Mouse (Mus musculus): ENCODE measurements around the gene Nrp1. TPM values are rescaled to one million over a fixed set of nuclear protein-coding genes. Genes with fewer than 3 reads are reported as not detected.
A peak's percentile ranks its signal among the peaks of the same experiment; 100 is the strongest.

The Nrp1 gene
- polyA plus RNA-seq, 1 experiment from 2014 or later = 132 TPM

- no peak for ATAC-seq
- no peaks in the 10 kb centered on the region for H3K27me3 ChIP-seq
- DNase-seq (ENCODE audit: low read depth, low spot score) = no peak
- TF ChIP-seq CTCF (IDR thresholded peaks at IDR 0.05) = peak; percentile 85
- POLR2A ChIA-PET = interaction anchor here (0.6 to 0.7 kb wide), 2 partner anchors 66 to 542 kb away, joined by 3 read pairs; no protein-coding TSS in a partner anchor
- CTCF ChIA-PET = interaction anchor here (1.2 to 1.3 kb wide), 2 partner anchors 41 to 127 kb away, joined by 4 to 5 read pairs; no protein-coding TSS in a partner anchor
- in situ Hi-C loops (cut with MboI; ENCODE audit: low pct_unique_long_range_greater_than_20kb) = loop anchor here (5.0 to 10.0 kb wide), 7 partner anchors 129 to 1297 kb away; no protein-coding TSS in a partner anchor
Measured at GRCm38 (mm10) chr8:128491126-128492067, 133.0 kb downstream of the Nrp1 start.

- H3K27me3 ChIP-seq = no peaks in the 10 kb centered on the region
- DNase-seq (ENCODE audit: low read depth, low spot score) (no peak), ATAC-seq (no peak)
- CTCF ChIA-PET = no interaction called here
- in situ Hi-C loops (cut with MboI; ENCODE audit: low pct_unique_long_range_greater_than_20kb) = loop anchor here (5.0 to 10.0 kb wide), 7 partner anchors 132 to 1299 kb away; no protein-coding TSS in a partner anchor
- TF ChIP-seq CTCF (IDR thresholded peaks at IDR 0.05) = no peak
- POLR2A ChIA-PET = no interaction called here
Measured at GRCm38 (mm10) chr8:128493801-128494200, 135.4 kb downstream of the Nrp1 start.

- TF ChIP-seq CTCF (IDR thresholded peaks at IDR 0.05) = no peak
- in situ Hi-C loops (cut with MboI; ENCODE audit: low pct_unique_long_range_greater_than_20kb) = loop anchor here (10.0 kb wide), 2 partner anchors 914 to 1304 kb away; no protein-coding TSS in a partner anchor
- ATAC-seq (no peak), DNase-seq (ENCODE audit: low read depth, low spot score) (no peak)
- H3K27me3 ChIP-seq = no peaks in the 10 kb centered on the region
- CTCF ChIA-PET = interaction anchor here (1.0 kb wide), 1 partner anchor 9 kb away, joined by 5 read pairs; no protein-coding TSS in a partner anchor
- POLR2A ChIA-PET = no interaction called here
Measured at GRCm38 (mm10) chr8:128498836-128499235, 140.4 kb downstream of the Nrp1 start.

GRCm38 (mm10) chr8:128504136-128504829 lies 145.9 kb downstream of the Nrp1 start:
- DNase-seq (ENCODE audit: low read depth, low spot score) (no peak), ATAC-seq (no peak)
- CTCF ChIA-PET = no interaction called here
- POLR2A ChIA-PET = no interaction called here
- in situ Hi-C loops (cut with MboI; ENCODE audit: low pct_unique_long_range_greater_than_20kb) = no loop called here
- no peak for TF ChIP-seq CTCF (IDR thresholded peaks at IDR 0.05)
- H3K27me3 ChIP-seq = no peaks in the 10 kb centered on the region

- H3K27me3 ChIP-seq = no peaks in the 10 kb centered on the region
- ATAC-seq (no peak), DNase-seq (ENCODE audit: low read depth, low spot score) (no peak)
- POLR2A ChIA-PET = no interaction called here
- CTCF ChIA-PET = no interaction called here
- in situ Hi-C loops (cut with MboI; ENCODE audit: low pct_unique_long_range_greater_than_20kb) = no loop called here
- TF ChIP-seq CTCF (IDR thresholded peaks at IDR 0.05) = no peak
Measured at GRCm38 (mm10) chr8:128505866-128506265, 147.5 kb downstream of the Nrp1 start.

- TF ChIP-seq CTCF (IDR thresholded peaks at IDR 0.05) = no peak
- no peak for ATAC-seq
- DNase-seq (ENCODE audit: low read depth, low spot score) = no peak
- POLR2A ChIA-PET = no interaction called here
- CTCF ChIA-PET = interaction anchor here (1.1 to 3.0 kb wide), 4 partner anchors 9 to 68 kb away, joined by 3 to 11 read pairs (median 4); no protein-coding TSS in a partner anchor
- in situ Hi-C loops (cut with MboI; ENCODE audit: low pct_unique_long_range_greater_than_20kb) = no loop called here
- H3K27me3 ChIP-seq = no peaks in the 10 kb centered on the region
Measured at GRCm38 (mm10) chr8:128508723-128509122, 150.3 kb downstream of the Nrp1 start.

- POLR2A ChIA-PET = no interaction called here
- ATAC-seq (no peak), DNase-seq (ENCODE audit: low read depth, low spot score) (no peak)
- H3K27me3 ChIP-seq = no peaks in the 10 kb centered on the region
- CTCF ChIA-PET = interaction anchor here (0.6 to 1.9 kb wide), 5 partner anchors 11 to 198 kb away, joined by 3 to 7 read pairs (median 3); no protein-coding TSS in a partner anchor
- in situ Hi-C loops (cut with MboI; ENCODE audit: low pct_unique_long_range_greater_than_20kb) = no loop called here
- peak; percentile 27 for TF ChIP-seq CTCF (IDR thresholded peaks at IDR 0.05)
Measured at GRCm38 (mm10) chr8:128511021-128511420, 152.6 kb downstream of the Nrp1 start.

GRCm38 (mm10) chr8:128511732-128512131 lies 153.3 kb downstream of the Nrp1 start:
- H3K27me3 ChIP-seq = no peaks in the 10 kb centered on the region
- no peak for TF ChIP-seq CTCF (IDR thresholded peaks at IDR 0.05)
- in situ Hi-C loops (cut with MboI; ENCODE audit: low pct_unique_long_range_greater_than_20kb) = no loop called here
- ATAC-seq (no peak), DNase-seq (ENCODE audit: low read depth, low spot score) (no peak)
- POLR2A ChIA-PET = no interaction called here
- CTCF ChIA-PET = interaction anchor here (1.7 kb wide), 1 partner anchor 40 kb away, joined by 7 read pairs; no protein-coding TSS in a partner anchor

GRCm38 (mm10) chr8:128516846-128517446 lies 158.5 kb downstream of the Nrp1 start:
- ATAC-seq (no peak), DNase-seq (ENCODE audit: low read depth, low spot score) (no peak)
- in situ Hi-C loops (cut with MboI; ENCODE audit: low pct_unique_long_range_greater_than_20kb) = no loop called here
- no peaks in the 10 kb centered on the region for H3K27me3 ChIP-seq
- ChIA-PET CTCF (interaction anchor here (0.7 kb wide), 1 partner anchor 34 kb away, joined by 3 read pairs; no protein-coding TSS in a partner anchor), POLR2A (no interaction called here)
- TF ChIP-seq CTCF (IDR thresholded peaks at IDR 0.05) = no peak

- POLR2A ChIA-PET = no interaction called here
- TF ChIP-seq CTCF (IDR thresholded peaks at IDR 0.05) = peak; percentile 40
Measured at GRCm38 (mm10) chr8:128517546-128518102, 159.2 kb downstream of the Nrp1 start.

More at GRCm38 (mm10) chr8:128517546-128518102, 159.2 kb downstream of the Nrp1 start:
- peak; percentile 12 for ATAC-seq
- CTCF ChIA-PET = no interaction called here
- no peak for DNase-seq (ENCODE audit: low read depth, low spot score)
- in situ Hi-C loops (cut with MboI; ENCODE audit: low pct_unique_long_range_greater_than_20kb) = no loop called here
- no peaks in the 10 kb centered on the region for H3K27me3 ChIP-seq
